Mouse (Mus musculus): ENCODE measurements at regions not wholly inside any gene's neighbourhood (a gene's known extent, or its start where the extent isn't known, plus 50 kb on each side); places are given as distances from the start of the nearest gene placed in this dataset.

DNA sequence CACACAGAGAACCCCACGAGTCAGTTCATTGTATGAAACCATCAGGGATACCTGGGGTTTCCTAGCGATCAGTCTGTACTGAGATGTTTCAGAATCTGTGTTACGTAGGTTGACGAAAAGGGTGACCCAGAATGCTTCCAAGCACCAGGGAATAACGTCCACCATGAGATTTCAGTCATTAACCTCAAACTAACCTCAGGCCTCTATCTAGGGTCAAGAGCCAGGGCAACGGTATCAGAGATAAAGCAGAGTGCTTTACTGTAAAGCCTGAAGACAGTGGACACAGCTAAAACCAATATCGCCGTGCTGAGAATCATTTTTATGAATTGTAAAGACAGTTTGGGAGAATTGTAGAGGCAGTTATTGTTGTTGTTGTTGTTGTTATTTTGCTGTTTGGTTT, 52.9 kb upstream of the Errfi1 start:
- Histone ChIP-seq H3K4me1 (ENCODE audit: control insufficient read depth, insufficient read depth, low read length) (no peaks in the 10 kb centered on the region), H3K9ac (ENCODE audit: low read depth, poor library complexity, severe bottlenecking) (no peak overlapping the region), H3K9me3 (replicated peaks; ENCODE audit: control insufficient read depth, insufficient read depth, low read length, poor library complexity, severe bottlenecking) (no peaks in the 10 kb centered on the region), H3K36me3 (ENCODE audit: control insufficient read depth, insufficient read depth, low read length, poor library complexity, severe bottlenecking) (no peaks in the 10 kb centered on the region), H3K4me3 (ENCODE audit: low read depth, low read length) (no peak overlapping the region), H3K27ac (ENCODE audit: insufficient read depth, low read length) (no peak overlapping the region), H3K27me3 (ENCODE audit: control insufficient read depth, insufficient read depth, low read length, poor library complexity, severe bottlenecking) (no peaks in the 10 kb centered on the region)
- TF ChIP-seq POLR2A (IDR thresholded peaks at IDR 0.05; ENCODE audit: insufficient read depth, low read length) (no peak), EP300 (IDR thresholded peaks at IDR 0.05; ENCODE audit: insufficient read depth, low read depth, low read length) (no peak), CTCF (IDR thresholded peaks at IDR 0.05; ENCODE audit: low read depth, low read length) (no peak)

DNA sequence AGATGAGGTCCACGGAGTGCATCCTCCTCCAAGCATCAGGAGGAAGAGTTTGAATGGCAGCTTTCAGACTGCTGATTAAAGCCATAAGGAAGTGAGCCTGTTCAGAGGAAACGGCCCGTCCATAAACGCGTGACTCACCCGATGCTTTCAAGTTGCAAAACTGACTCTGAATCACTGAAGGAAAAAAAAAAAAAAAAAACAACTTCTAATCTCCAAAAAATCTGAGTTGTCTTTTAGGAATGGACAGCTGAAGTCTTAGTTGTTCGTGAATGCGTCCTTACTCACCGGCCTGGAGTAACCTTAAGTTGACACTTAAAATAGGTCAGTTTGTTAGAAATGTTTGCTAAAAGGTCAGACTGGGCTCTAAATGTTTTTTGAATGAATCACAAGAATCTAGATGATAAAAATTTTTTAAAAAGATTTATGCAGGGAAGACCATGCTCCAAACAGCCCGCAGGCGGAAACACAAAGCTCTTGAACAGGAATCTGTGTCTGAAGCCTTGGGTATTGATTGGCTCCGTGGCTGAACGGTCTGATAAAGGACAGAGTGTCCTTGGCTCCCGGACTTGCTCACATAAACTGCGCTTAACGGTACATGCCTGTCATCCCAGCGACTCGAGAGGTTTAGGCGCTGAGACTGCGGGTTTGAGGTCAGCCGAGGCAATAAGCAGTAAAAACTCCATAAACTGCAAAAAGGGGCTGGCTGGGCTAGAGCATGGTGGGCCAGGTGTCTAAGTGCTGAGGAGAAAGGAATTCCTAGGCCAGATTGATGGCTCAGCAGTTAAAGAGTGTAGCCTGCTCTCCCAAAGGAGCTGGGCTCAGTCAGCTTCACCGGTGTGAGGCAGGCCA, 53.9 kb upstream of the Errfi1 start:
- H3K4me1 ChIP-seq (ENCODE audit: control insufficient read depth, insufficient read depth, low read length), result no peaks in the 10 kb centered on the region
- no peaks in the 10 kb centered on the region for H3K9me3 ChIP-seq (replicated peaks; ENCODE audit: control insufficient read depth, insufficient read depth, low read length, poor library complexity, severe bottlenecking)
- H3K27ac ChIP-seq (ENCODE audit: insufficient read depth, low read length), result no peak overlapping the region
- no peaks in the 10 kb centered on the region for H3K36me3 ChIP-seq (ENCODE audit: control insufficient read depth, insufficient read depth, low read length, poor library complexity, severe bottlenecking)
- H3K4me3 ChIP-seq (ENCODE audit: low read depth, low read length), result no peak overlapping the region
- TF ChIP-seq EP300 (IDR thresholded peaks at IDR 0.05; ENCODE audit: insufficient read depth, low read depth, low read length) (no peak), POLR2A (IDR thresholded peaks at IDR 0.05; ENCODE audit: insufficient read depth, low read length) (no peak), CTCF (IDR thresholded peaks at IDR 0.05; ENCODE audit: low read depth, low read length) (no peak)
- H3K9ac ChIP-seq (ENCODE audit: low read depth, poor library complexity, severe bottlenecking), result no peak overlapping the region
- no peaks in the 10 kb centered on the region for H3K27me3 ChIP-seq (ENCODE audit: control insufficient read depth, insufficient read depth, low read length, poor library complexity, severe bottlenecking)

DNA sequence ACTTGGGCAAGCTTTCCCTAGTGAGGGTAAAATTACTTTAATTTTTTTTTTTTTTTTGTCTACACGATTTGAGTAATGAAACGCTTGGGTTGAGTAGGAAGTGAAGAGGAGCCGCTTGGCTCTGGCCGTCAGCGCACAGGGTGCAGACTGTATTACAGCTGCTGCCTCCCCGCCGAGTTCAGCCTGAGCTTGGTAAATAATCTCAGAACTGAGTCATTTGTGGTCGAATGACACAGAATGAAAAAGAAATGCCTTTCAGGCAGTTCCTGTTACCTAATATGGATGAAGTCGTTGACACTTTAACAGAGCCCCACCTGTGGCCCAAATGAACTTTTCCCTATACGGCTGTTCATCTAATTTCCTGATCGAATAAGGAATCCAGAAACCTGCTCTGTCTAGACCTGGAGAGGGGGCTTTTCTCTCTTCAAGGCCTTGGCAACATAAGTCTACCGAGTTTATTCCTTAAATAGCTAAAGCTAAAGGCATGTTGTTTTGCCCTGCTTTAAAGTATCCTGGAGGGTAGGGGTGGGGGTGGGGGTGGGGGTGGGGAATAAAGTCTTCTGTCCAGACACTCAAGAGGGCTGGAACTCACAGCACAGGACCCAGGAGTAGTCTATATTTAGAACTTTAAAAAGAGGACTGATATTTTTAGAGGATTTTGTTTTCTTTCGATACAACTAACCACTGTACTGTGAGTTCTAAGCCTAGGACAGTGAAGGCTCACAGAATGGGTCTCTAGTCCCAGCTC, 54.8 kb upstream of the Errfi1 start:
- Histone ChIP-seq H3K4me3 (ENCODE audit: low read depth, low read length) (no peak overlapping the region), H3K27me3 (ENCODE audit: control insufficient read depth, insufficient read depth, low read length, poor library complexity, severe bottlenecking) (no peaks in the 10 kb centered on the region), H3K36me3 (ENCODE audit: control insufficient read depth, insufficient read depth, low read length, poor library complexity, severe bottlenecking) (no peaks in the 10 kb centered on the region), H3K9ac (ENCODE audit: low read depth, poor library complexity, severe bottlenecking) (no peak overlapping the region), H3K27ac (ENCODE audit: insufficient read depth, low read length) (no peak overlapping the region), H3K4me1 (ENCODE audit: control insufficient read depth, insufficient read depth, low read length) (no peaks in the 10 kb centered on the region), H3K9me3 (replicated peaks; ENCODE audit: control insufficient read depth, insufficient read depth, low read length, poor library complexity, severe bottlenecking) (no peaks in the 10 kb centered on the region)
- TF ChIP-seq POLR2A (IDR thresholded peaks at IDR 0.05; ENCODE audit: insufficient read depth, low read length), result no peak
- TF ChIP-seq EP300 (IDR thresholded peaks at IDR 0.05; ENCODE audit: insufficient read depth, low read depth, low read length), result no peak
- TF ChIP-seq CTCF (IDR thresholded peaks at IDR 0.05; ENCODE audit: low read depth, low read length), result no peak

DNA sequence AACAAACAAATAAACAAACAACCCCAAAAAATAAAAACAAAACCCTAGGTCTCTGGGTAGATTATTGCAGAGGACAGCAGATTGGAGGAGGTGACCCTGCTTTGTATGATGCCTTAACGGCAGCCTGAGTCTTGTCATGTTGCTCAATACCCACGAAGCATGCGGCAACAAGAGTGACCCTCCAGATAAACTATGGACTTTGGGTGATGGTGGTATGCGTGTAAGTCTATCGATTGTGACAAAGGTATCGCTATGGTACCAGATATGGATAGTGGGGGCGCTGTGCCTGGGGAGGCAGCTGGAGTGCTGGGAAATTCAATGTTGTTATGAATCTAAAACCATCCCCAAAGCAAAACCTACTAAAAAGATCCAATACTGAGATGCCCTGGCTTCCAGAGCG, 55.4 kb upstream of the Errfi1 start:
- Histone ChIP-seq H3K4me1 (ENCODE audit: control insufficient read depth, insufficient read depth, low read length) (no peaks in the 10 kb centered on the region), H3K27me3 (ENCODE audit: control insufficient read depth, insufficient read depth, low read length, poor library complexity, severe bottlenecking) (no peaks in the 10 kb centered on the region), H3K9me3 (replicated peaks; ENCODE audit: control insufficient read depth, insufficient read depth, low read length, poor library complexity, severe bottlenecking) (no peaks in the 10 kb centered on the region), H3K27ac (ENCODE audit: insufficient read depth, low read length) (no peak overlapping the region), H3K9ac (ENCODE audit: low read depth, poor library complexity, severe bottlenecking) (no peak overlapping the region), H3K4me3 (ENCODE audit: low read depth, low read length) (no peak overlapping the region), H3K36me3 (ENCODE audit: control insufficient read depth, insufficient read depth, low read length, poor library complexity, severe bottlenecking) (no peaks in the 10 kb centered on the region)
- TF ChIP-seq CTCF (IDR thresholded peaks at IDR 0.05; ENCODE audit: low read depth, low read length) (no peak), POLR2A (IDR thresholded peaks at IDR 0.05; ENCODE audit: insufficient read depth, low read length) (no peak), EP300 (IDR thresholded peaks at IDR 0.05; ENCODE audit: insufficient read depth, low read depth, low read length) (no peak)

DNA sequence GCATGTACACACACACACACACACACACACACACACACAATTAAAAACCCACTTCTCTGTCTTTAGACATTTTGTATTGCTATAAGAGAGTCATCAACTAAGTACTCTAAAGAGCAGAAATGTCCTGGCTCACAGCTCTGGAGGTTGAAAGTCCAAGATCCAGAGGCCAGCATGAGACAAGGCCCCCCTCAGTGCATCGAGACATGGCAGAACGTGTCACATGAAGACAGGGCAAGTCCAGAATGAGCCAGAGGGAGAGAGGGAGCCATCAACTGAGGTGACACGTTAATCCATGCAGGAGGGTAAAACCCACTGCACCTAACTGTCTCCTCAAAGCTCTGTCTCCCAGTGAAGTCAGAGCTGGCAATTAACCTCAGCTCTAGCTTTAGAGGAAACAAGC, 56.7 kb upstream of the Errfi1 start:
- Histone ChIP-seq H3K27ac (ENCODE audit: insufficient read depth, low read length) (no peak overlapping the region), H3K27me3 (ENCODE audit: control insufficient read depth, insufficient read depth, low read length, poor library complexity, severe bottlenecking) (no peaks in the 10 kb centered on the region), H3K9ac (ENCODE audit: low read depth, poor library complexity, severe bottlenecking) (no peak overlapping the region), H3K36me3 (ENCODE audit: control insufficient read depth, insufficient read depth, low read length, poor library complexity, severe bottlenecking) (no peaks in the 10 kb centered on the region), H3K4me3 (ENCODE audit: low read depth, low read length) (no peak overlapping the region), H3K4me1 (ENCODE audit: control insufficient read depth, insufficient read depth, low read length) (no peaks in the 10 kb centered on the region), H3K9me3 (replicated peaks; ENCODE audit: control insufficient read depth, insufficient read depth, low read length, poor library complexity, severe bottlenecking) (no peaks in the 10 kb centered on the region)
- no peak for TF ChIP-seq EP300 (IDR thresholded peaks at IDR 0.05; ENCODE audit: insufficient read depth, low read depth, low read length)

DNA sequence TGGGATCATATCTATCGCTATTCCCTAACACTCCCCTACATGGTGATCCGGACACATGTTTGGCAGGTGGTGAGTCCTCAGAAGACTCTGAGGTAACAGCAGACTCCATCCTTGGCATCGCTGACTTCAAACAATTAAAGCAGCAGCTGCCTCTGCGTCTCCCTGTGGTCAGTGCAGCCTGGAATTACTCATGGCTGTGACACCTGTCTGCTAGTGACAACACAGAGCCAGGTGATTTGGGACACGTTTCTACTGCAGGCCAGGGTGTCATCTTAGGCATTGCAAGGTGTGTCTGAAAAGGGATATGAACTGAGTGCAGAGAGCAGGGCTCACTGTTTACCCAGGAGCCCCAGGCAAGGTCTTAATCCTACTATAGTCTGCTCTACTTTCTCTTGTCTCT, 58.8 kb upstream of the Errfi1 start:
- Histone ChIP-seq H3K27me3 (ENCODE audit: control insufficient read depth, insufficient read depth, low read length, poor library complexity, severe bottlenecking) (no peaks in the 10 kb centered on the region), H3K4me3 (ENCODE audit: low read depth, low read length) (no peak overlapping the region), H3K36me3 (ENCODE audit: control insufficient read depth, insufficient read depth, low read length, poor library complexity, severe bottlenecking) (no peaks in the 10 kb centered on the region), H3K27ac (ENCODE audit: insufficient read depth, low read length) (no peak overlapping the region), H3K9ac (ENCODE audit: low read depth, poor library complexity, severe bottlenecking) (no peak overlapping the region), H3K4me1 (ENCODE audit: control insufficient read depth, insufficient read depth, low read length) (no peaks in the 10 kb centered on the region), H3K9me3 (replicated peaks; ENCODE audit: control insufficient read depth, insufficient read depth, low read length, poor library complexity, severe bottlenecking) (no peaks in the 10 kb centered on the region)
- TF ChIP-seq POLR2A (IDR thresholded peaks at IDR 0.05; ENCODE audit: insufficient read depth, low read length) (no peak), CTCF (IDR thresholded peaks at IDR 0.05; ENCODE audit: low read depth, low read length) (no peak), EP300 (IDR thresholded peaks at IDR 0.05; ENCODE audit: insufficient read depth, low read depth, low read length) (no peak)

Measured in ES-Bruce4 (cell line).